Mouse (Mus musculus) liver, adult (tissue): ENCODE measurements around the gene Aifm1.

ENCODE experiments used
- GATA4 ChIP-seq: IDR thresholded peaks from 2 replicates; pipeline ENCODE4 v1.6.1; 2014; ENCODE audit warnings: mild to moderate bottlenecking, low read length; ENCODE audit not compliant: insufficient replicate concordance

Aifm1 gene

DNA sequence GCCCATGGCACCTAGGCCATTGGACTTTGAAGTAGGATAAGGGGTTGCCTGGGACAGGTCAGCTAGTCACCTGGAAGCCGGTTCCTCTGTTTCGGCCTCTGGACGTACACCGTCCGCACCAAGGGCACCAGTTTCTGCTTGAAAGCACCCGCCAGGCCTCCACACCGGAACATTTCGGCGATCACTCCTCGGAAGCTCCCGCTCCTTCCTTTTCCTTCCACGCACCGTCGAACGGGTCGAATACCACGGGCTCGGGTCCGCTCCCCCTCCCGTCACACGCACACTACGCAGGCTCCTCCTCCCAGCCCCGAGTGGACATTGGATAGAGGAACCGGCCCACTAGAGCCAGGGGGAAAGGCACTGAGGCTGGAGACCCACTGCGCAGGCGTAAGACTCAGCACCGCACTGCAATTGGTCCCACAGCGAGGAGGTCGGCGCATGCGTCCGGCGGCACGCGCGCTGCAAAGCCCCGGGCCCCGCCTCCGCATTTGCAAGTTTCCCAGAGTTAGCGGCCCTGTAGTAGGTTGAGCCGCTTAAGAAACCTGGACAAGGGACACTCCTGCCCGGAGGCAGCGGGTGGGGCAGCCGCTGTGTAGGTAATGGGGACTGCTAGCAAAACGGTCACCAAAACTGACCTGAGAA lies at the start of gene Aifm1:
Gene Aifm1, minus strand, starts transcription at position 398 of the 642 bp plus-strand sequence.
- no peak for TF ChIP-seq GATA4

DNA sequence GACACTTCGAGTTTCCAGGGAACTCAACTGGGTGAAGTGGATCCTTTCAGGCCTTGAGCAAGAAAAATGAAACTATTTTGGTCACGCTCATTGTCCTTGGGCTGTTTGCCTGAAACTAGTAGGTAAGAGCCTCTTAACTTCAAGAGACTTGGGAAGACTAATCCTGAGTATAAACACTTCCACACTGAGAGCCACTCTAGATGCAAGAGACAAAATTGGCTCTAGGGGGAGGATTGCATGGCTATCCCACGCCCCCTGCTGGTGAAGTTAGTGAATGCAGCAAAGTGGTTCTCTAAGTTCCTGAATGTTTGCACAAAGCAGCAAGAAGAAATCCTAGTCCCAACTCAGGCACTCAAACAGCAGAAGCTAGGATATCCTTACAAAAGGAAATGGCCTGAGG lies 18.8 kb upstream of the Aifm1 start:
- no peak for TF ChIP-seq GATA4

DNA sequence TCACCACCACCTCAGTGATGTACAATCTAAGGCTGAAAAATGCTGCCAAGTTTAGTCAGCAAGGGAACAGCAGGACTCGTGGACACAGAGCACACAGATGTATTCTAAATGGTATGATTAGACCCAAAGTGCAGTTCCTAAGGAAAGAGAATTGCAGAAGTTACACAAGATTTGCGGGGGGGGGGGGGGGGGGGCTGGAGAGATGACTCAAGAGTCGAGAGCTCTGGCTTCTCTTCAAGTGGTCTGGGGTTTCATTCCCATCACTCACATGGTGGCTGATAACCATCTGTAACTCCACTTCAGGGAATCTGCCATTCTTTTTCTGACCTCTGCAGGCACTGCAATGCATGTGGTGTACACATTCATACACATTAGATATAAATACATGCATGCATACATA lies 13.1 kb upstream of the Aifm1 start:
- no peak for TF ChIP-seq GATA4

DNA sequence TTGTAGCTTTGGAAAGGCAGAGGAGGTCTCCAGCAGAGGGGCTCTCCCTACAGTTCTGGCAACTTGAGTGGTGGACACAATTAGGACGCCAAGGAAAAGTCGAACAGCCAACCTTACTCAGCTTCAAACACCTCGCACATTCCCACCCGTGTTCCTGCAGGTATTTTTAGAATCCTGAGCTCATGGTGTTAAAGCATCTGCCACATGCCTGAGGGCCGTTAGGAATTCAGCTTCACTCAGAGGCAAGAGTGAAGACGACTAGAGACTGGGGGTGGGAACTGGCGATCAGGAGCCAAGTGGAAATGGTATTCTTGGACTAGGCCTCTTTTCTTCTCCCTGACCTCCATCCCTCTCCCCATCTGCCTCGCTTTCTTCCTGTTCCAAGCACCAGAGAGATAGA lies 12.5 kb upstream of the Aifm1 start:
- TF ChIP-seq GATA4 = no peak

DNA sequence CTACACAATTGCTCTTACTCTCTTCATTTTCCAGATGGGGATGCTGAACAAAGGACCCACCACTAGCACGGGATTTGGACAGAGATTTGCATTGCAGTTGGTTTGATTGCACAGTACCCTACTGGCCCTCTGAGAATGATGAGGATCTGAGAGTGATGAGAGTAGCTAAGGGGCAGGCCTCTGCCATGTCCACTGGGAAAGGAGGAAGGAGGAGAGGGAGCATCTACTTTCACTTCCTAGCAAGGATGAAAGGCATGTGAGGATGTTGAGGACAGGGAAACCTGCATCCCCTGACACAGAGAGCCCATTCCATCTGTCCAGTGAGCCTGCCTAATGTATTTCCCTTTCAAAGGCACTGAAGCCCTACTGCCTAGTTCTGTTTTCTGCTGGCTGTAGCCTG lies 12.0 kb upstream of the Aifm1 start:
- TF ChIP-seq GATA4 = no peak

DNA sequence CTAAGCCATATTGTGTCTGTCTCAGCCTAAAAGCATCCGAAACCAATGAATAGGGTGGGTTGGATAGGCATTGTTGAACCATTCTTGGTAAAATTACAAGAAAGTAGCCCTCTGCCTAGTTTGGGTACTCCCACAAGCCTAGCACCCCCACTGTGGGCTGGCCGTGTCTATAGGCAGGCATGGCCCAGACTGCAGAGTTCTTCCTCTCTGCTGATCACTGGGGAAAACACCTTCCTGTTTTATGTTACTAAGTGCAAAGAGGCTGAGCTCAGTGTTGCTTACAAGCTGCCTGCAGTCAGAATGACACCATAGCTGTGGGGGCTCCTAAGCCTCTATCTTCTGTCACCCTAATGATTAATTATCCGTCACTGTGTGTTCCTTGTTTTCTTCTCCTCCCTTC lies 10.1 kb upstream of the Aifm1 start:
- no peak for TF ChIP-seq GATA4

DNA sequence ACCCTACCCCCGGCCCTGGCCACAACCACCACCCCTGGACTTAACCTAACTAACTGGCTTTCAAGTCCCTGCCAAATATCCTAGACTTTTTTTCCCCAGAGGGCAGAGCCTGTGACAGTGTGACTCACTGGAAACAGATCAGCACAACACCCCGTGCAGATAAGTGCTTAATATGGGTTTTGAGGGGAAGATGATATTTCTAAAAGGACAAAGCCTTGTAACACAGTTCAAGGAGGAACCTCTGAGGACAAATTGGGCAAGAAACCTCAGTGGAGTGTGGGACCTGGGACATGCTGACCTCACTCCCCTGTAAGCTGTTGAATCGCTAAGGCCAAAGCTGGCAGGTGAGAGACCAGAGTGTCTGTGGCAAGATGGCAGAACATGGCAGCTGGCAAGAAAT lies 8.3 kb upstream of the Aifm1 start:
- no peak for TF ChIP-seq GATA4

DNA sequence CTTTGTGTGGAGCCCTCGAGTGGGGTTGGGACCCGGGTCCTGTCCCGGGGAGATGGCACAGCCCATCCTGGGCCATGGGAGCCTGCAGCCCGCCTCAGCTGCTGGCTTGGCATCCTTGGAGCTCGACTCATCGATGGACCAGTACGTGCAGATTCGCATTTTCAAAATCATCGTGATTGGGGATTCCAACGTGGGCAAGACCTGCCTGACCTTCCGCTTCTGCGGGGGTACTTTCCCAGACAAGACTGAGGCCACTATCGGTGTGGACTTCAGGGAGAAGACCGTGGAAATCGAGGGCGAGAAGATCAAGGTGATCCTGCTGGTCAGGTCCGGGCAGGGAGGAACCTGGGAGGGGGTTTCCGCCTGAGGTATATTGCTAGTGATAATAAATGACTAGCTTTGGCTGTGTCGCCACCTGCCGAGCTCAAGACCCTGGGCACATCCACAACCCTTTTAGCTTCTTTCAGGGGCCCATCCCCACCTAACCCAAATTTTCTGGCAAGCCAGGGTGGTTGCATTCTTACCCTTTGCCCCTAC lies 6.3 kb upstream of the Aifm1 start:
- TF ChIP-seq GATA4 = no peak

DNA sequence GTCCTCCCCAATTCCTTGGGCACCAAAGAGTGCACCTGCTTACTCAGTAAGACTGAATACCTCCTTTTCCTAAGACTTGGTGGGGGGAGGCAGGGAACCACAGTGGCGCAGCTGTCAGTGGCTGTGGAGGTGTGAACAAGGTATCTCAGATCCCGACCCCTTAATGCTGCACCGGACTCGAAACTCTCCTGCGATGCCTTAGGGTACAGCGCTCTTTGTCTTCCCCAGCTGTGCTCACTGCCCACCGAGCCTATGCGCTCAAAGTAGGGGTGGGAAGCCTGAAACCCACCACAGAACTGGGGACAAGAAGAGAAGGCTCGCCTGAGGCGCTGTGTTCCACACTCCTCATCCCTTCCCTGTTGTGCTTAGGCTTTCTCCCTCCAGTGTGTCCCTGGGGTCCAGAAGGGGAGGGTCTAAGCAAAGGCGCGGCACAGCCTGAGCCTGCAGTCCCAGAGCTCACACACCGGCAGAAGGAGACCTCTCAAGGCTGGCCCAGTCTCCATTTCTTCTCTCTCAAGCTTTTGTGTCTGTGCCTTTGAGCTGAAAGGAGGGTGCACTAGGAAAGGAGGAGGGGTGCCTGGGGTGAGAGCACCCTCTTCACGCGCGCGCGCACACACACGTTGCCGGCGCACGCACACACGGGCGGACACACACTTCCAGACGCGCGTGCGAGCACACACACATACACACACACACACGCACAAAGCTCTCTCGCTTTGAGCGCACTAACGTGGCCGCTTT lies 5.6 kb upstream of the Aifm1 start, which contains the start of gene Rab33a:
Gene Rab33a, plus strand, starts transcription at position 478 of the 741 bp plus-strand sequence.
- TF ChIP-seq GATA4 = no peak

DNA sequence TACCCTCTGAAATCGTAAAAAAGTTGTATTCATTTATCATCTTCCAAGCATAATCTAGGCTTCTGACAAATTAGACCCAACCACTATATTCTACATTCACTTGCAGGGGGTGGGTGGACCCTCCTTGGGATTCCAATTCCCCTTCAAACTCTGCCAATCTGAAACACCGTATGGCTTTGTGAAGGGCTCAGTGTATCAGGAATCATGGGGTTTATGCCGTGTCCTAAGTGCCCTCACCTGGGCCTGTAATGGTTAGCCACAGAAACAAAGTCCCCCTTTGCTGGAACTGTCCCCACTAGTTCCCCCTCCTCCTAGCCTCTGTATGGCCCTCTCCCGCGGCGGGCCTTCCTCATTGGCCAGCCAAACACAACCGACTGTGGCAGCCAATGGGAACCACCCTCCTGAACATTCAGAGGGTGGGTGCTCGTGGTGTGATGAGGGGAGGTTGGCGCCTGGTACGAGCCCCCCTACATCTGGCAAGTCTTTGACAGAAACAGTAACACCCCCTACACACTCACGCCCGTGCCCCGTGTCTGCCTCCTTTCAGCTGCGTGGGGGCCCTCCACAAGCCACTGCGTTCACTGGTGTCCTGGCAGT lies 4.9 kb upstream of the Aifm1 start:
- TF ChIP-seq GATA4 = no peak

DNA sequence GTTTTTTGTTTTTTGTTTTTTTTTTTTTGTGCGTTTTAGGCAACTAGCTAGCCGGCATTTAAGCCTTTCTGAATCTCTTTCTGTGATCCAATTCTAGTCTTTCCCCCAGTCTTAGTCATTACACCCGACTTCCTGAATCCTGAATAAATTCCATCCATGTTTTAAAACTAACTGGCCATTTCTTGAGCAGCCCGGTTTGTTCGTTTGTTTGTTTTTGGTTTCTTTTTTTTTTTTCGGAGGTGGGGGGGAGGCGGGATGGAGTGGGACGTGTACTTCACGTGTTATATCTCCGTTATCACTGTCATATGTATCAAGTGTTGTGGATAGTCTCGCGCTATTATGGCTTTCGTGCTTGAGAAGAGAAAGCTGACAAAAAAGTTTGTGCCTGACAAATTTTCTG lies 461 bp upstream of the Aifm1 start:
- TF ChIP-seq GATA4 = no peak

DNA sequence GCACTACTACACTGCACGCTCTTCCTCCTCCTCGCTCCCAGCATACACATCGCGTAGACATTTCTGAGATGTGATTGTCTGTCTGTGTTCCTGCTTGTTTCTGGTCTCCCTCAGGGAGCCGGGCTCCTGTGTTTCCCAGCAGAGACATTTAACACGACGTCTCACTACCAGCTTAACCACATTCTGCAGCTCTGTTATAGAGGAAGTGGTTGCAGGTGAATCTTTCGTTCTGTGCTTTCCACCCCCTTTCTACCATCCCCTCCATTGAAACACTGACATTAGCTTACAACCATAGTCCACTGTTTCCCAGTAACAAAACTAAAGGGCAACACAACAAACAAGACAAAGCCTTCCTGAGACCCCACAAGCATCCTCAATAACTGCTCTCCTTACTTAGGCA lies 19.6 kb downstream of the Aifm1 start:
- no peak for TF ChIP-seq GATA4

DNA sequence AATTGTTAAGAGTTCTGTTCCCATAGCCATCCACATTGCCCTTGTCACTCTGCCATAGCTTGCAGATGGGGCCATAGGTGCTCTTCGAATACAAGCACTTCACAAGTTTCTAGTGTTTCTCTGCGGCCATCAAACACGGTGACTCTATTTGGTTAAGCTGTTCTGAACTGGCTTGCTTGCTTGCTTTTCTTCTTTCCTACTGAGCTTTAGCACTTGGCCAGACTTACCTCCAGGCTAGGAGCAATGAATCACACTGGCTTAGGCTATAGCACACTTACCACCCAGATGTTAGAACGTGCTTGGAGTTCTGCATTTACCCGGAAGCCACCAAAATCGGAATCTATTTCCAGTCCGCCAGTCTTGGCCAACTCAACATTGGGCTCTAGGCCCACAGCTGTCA lies 31.7 kb downstream of the Aifm1 start:
- no peak for TF ChIP-seq GATA4

DNA sequence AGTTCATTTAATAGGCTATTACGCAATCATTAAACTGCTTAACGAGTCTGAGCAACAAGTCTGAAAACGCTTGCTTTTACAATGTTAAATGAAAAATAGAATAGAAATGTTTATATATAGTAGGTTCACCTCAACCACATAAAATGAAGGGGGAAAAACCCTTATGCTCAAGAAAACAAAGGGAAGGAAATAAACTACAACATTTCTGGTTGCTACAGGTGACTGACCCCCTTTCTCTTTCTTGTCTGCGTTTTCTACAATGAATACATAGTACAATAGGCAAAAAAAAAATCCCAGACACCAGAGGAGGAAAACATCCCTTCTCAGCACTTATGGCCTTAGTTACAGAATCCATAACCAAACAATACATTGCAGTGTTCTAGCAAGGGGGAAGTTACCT lies 32.3 kb downstream of the Aifm1 start:
- TF ChIP-seq GATA4 = no peak

DNA sequence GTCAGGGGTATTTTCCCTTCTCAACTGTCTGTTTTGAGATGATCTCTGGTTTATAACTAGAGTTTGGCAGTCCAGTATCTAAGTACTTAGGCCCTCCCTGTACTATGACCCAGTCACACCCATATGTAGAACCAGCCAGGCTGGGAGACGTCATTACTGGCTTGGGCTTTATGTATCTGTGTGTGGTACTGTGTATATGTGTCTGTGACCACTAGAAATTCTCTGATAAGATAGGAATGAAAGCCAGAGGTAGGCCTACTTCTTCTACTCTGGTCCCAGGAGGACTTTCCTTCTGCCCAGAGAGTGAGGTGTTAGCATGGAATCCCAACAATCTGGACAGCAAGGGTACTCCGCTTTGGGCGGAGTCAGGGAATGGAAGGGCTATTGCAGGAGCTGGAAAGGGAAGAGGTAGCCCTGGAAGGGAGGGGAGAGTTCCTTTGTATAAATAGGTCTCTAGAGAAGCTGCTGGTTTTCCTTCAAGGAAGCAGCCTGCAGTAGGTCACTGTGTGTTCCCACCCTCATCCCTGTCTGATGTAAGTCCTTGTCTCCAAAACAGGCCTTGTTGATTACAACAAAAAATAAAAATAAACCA lies 45.9 kb downstream of the Aifm1 start:
- TF ChIP-seq GATA4 = no peak

DNA sequence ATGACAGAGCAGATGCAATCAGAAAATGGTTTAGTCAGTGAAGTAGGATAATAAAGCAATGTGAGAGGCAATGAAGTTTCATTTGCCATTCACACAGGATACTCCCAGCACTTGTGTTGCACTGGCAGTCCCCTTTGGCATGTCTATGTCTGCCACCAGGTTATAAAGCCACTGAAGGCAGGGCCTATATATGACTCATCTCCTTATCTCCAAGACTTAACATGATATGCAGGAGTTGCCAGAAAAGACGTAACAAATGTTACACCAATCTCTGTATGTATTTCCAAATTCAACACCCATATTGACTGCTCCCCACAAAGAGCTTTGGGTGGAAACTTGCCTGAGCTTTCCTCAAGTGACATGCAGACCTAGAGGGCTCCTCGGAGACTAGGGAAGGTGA lies 47.2 kb downstream of the Aifm1 start:
- no peak for TF ChIP-seq GATA4

DNA sequence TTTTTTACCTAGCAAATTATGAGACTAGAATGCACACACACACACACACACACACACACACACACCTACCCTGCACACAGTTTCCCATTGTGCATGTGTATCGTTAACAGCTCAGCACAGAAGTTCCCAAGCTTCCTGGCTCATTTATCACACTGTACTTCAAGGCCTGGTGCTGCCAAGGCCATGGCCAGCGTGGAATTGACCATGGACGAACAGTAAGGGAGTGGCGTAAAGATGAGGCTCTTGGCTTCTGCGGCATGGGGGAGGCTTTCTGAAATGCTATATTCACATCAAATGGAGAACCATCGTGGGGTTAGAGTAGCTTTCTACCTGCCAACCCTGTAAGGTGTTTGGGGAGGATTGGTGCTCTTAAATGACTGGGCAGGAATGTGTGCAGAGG lies 48.9 kb downstream of the Aifm1 start:
- TF ChIP-seq GATA4 = no peak

DNA sequence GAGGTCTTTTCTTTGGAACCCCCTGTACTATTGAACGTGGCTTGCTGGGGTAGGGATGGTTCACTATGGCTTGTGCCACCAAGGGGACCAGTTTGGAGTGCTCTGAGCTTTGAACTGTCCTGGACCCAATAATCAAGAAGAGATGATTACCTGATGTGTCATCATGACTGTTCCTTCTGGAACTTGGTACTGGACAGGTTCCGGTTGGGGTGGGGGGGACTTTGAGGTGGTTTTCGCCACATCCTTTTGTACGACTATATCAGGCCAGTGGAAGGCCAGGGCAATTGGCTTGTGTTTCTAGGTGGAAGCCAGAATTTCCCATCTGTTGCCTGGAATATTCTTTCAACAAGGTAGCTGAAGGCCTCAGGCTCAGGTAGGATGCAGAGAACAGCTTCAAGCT lies 49.7 kb downstream of the Aifm1 start:
- TF ChIP-seq GATA4 = no peak
